20 mouse cellular contexts compared by ENCODE assay signal in genomic region chrX:52449177-52449576, GRCm38 (mm10).
"Had no signal": no experiment of that assay in that cellular context is flagged by ENCODE, and none has a peak within 500 bp of the region (broad histone marks: within the 10 kb centered on the region; RNA-seq: fewer than 3 reads in every experiment).

No protein-coding gene starts in this region.

- ATAC-seq: liver, postnatal 0 days; lung, postnatal 0 days; midbrain, embryonic 16.5 days had no signal

- H3K4me1 ChIP-seq: lung, embryonic 15.5 days; midbrain, embryonic 12.5 days; neural tube, embryonic 13.5 days; neural tube, embryonic 15.5 days had no signal

- H3K9ac ChIP-seq: liver, postnatal 0 days; lung, embryonic 15.5 days; midbrain, embryonic 12.5 days; neural tube, embryonic 13.5 days; neural tube, embryonic 15.5 days had no signal

- H3K27me3 ChIP-seq: lung, embryonic 15.5 days; midbrain, embryonic 12.5 days; neural tube, embryonic 13.5 days; neural tube, embryonic 15.5 days had no signal

- H3K4me2 ChIP-seq: lung, embryonic 15.5 days; midbrain, embryonic 12.5 days; neural tube, embryonic 13.5 days; neural tube, embryonic 15.5 days had no signal

- H3K27ac ChIP-seq: lung, embryonic 15.5 days; macrophage; midbrain, embryonic 10.5 days; midbrain, embryonic 12.5 days; neural tube, embryonic 13.5 days; neural tube, embryonic 15.5 days had no signal

- DNase-seq: liver, postnatal 0 days; lung, adult 2 months; lung, postnatal 14 days; lung, postnatal 36 days; midbrain, embryonic 14.5 days; retina, postnatal 1 day; right cerebral cortex, adult 18-20 months; right cerebral cortex, postnatal 14 days; thymus, adult 18-20 months; thymus, postnatal 14 days; thymus, postnatal 36 days had no signal

- H3K36me3 ChIP-seq: lung, embryonic 15.5 days; midbrain, embryonic 10.5 days; midbrain, embryonic 12.5 days; neural tube, embryonic 13.5 days; neural tube, embryonic 15.5 days had no signal

- H3K4me3 ChIP-seq: lung, embryonic 15.5 days; midbrain, embryonic 10.5 days; midbrain, embryonic 12.5 days; myocyte; neural tube, embryonic 13.5 days; neural tube, embryonic 15.5 days had no signal

- H3K9me3 ChIP-seq: lung, embryonic 15.5 days; midbrain, embryonic 10.5 days; midbrain, embryonic 12.5 days; neural tube, embryonic 13.5 days; neural tube, embryonic 15.5 days had no signal
